Comparison of ENCODE assay signal across 16 mouse cellular contexts in the genomic region with DNA sequence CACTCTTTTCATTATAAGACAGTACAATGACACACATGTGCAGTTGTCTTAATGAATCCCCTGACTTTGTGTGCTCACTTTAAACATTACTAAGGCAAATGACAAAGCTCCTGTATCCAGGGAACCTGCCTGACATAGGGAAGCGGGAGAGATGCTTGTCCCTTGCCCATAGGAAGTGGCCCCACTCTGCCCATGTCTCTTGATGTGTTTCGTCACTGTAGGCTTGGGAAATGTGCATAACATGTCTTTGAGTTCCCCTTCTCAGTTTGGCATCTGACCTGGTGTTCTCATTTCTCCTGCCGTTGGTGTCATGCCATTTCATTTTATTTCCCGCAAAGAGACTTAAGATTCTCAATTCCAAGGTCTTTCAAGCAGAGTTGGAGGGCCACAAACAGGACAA.
"Had no signal": no experiment of that assay in that cellular context is flagged by ENCODE, and none has a peak within 500 bp of the region (broad histone marks: within the 10 kb centered on the region; RNA-seq: fewer than 3 reads in every experiment).

No protein-coding gene starts in this region.

- H3K4me3 ChIP-seq: neural tube, embryonic 12.5 days; neural tube, embryonic 13.5 days; neural tube, embryonic 15.5 days; stomach, embryonic 15.5 days had no signal

- DNase-seq: retina, postnatal 1 day; right cerebral cortex, adult 18-20 months; right cerebral cortex, postnatal 14 days; right cerebral cortex, postnatal 25 days; right cerebral cortex, postnatal 4 days; spleen, adult 18-20 months; thymus, adult 18-20 months; thymus, adult 2 months; thymus, postnatal 14 days; thymus, postnatal 25 days; thymus, postnatal 36 days; thymus, postnatal 4 days had no signal

- H3K4me1 ChIP-seq: neural tube, embryonic 12.5 days; neural tube, embryonic 13.5 days; neural tube, embryonic 15.5 days; stomach, embryonic 15.5 days had no signal
